Comparison of ENCODE assay signal across 8 mouse cellular contexts in genomic region chr8:94983881-94984516, GRCm38 (mm10). TPM values are rescaled to one million over a fixed set of nuclear protein-coding genes. Genes with fewer than 3 reads are reported as not detected.
DNase-seq lines count a peak whose midpoint lies in the region; ATAC-seq and TF ChIP-seq lines count a peak whose summit lies in the region.

No protein-coding gene starts in this region.

- H3K36me3 ChIP-seq in forebrain, postnatal 0 days (ENCODE audit: insufficient read depth), result no peaks in the 10 kb centered on the region
- no peaks in the 10 kb centered on the region for H3K36me3 ChIP-seq in hindbrain, embryonic 14.5 days (replicated peaks; ENCODE audit: control insufficient read depth, insufficient read depth)
- H3K36me3 ChIP-seq in limb, embryonic 11.5 days (ENCODE audit: control insufficient read depth, insufficient read depth, low read length), result no peaks in the 10 kb centered on the region; the same call in 1 of the 2 replicates
- H3K36me3 ChIP-seq in midbrain, embryonic 14.5 days (ENCODE audit: control insufficient read depth, insufficient read depth, low read length), result no peaks in the 10 kb centered on the region

- H3K9ac ChIP-seq in forebrain, postnatal 0 days, result peak overlapping the region; percentile 0; the same call in 1 of the 2 replicates
- H3K9ac ChIP-seq in hindbrain, embryonic 14.5 days, result peak overlapping the region; percentile 35
- no peak overlapping the region for H3K9ac ChIP-seq in limb, embryonic 11.5 days (ENCODE audit: low read length)
- H3K9ac ChIP-seq in midbrain, embryonic 14.5 days (replicated peaks; ENCODE audit: low read length), result no peak overlapping the region; the same call in 1 of the 2 replicates

- peak overlapping the region; percentile 92 for H3K27ac ChIP-seq in gastrocnemius, adult 2 months
- peak overlapping the region; percentile 70 for H3K27ac ChIP-seq in bone marrow, adult 2 months (ENCODE audit: control insufficient read depth, insufficient read depth, low read depth, low read length, poor library complexity)
- H3K27ac ChIP-seq in forebrain, postnatal 0 days (ENCODE audit: low read depth, low read length), result peak overlapping the region; percentile 54
- H3K27ac ChIP-seq in hindbrain, embryonic 14.5 days, result peak overlapping the region; percentile 66
- no peak overlapping the region for H3K27ac ChIP-seq in limb, embryonic 11.5 days (replicated peaks; ENCODE audit: low read depth, low read length)
- peak overlapping the region; percentile 63 for H3K27ac ChIP-seq in midbrain, embryonic 14.5 days (replicated peaks; ENCODE audit: low read depth, low read length)

- no peaks in the 10 kb centered on the region for H3K27me3 ChIP-seq in forebrain, postnatal 0 days (ENCODE audit: insufficient read depth, low read length)
- no peaks in the 10 kb centered on the region for H3K27me3 ChIP-seq in hindbrain, embryonic 14.5 days (ENCODE audit: control insufficient read depth, insufficient read depth, low read length)
- H3K27me3 ChIP-seq in limb, embryonic 11.5 days (ENCODE audit: control insufficient read depth, insufficient read depth, low read length), result 0 out of 2 replicates have a peak, but pooled peaks cover 1% of the 10 kb centered on the region
- no peaks in the 10 kb centered on the region for H3K27me3 ChIP-seq in midbrain, embryonic 14.5 days (ENCODE audit: control insufficient read depth, insufficient read depth, low read length)

- H3K9me3 ChIP-seq in forebrain, postnatal 0 days (ENCODE audit: low read length), result no peaks in the 10 kb centered on the region
- H3K9me3 ChIP-seq in hindbrain, embryonic 14.5 days (ENCODE audit: control insufficient read depth, low read length), result no peaks in the 10 kb centered on the region
- no peaks in the 10 kb centered on the region for H3K9me3 ChIP-seq in limb, embryonic 11.5 days (ENCODE audit: control insufficient read depth, low read length)
- H3K9me3 ChIP-seq in midbrain, embryonic 14.5 days (ENCODE audit: control insufficient read depth, low read length), result no peaks in the 10 kb centered on the region

- peak overlapping the region; percentile 27 for H3K4me2 ChIP-seq in forebrain, postnatal 0 days (ENCODE audit: low read depth)
- peak overlapping the region; percentile 21 for H3K4me2 ChIP-seq in hindbrain, embryonic 14.5 days (replicated peaks)
- peak overlapping the region; percentile 1; the same call in 1 of the 2 replicates for H3K4me2 ChIP-seq in limb, embryonic 11.5 days (ENCODE audit: low read depth, severe bottlenecking)
- peak overlapping the region; percentile 32 for H3K4me2 ChIP-seq in midbrain, embryonic 14.5 days (ENCODE audit: low read length)

- intact Hi-C loops in gastrocnemius, adult 2 months (cut with DNase I), result loop anchor here (2.0 kb wide), 1 partner anchor 15 kb away; no protein-coding TSS in a partner anchor

- peak overlapping the region; percentile 73 for H3K4me3 ChIP-seq in gastrocnemius, adult 2 months
- H3K4me3 ChIP-seq in bone marrow, adult 2 months (replicated peaks; ENCODE audit: control insufficient read depth, low read depth, low read length), result peak overlapping the region; percentile 50
- no peak overlapping the region for H3K4me3 ChIP-seq in forebrain, postnatal 0 days (ENCODE audit: low read depth, low read length)
- H3K4me3 ChIP-seq in hindbrain, embryonic 14.5 days (replicated peaks; ENCODE audit: low read length), result no peak overlapping the region
- no peak overlapping the region for H3K4me3 ChIP-seq in limb, embryonic 11.5 days (ENCODE audit: low read depth, low read length)
- no peak overlapping the region for H3K4me3 ChIP-seq in midbrain, embryonic 14.5 days (replicated peaks; ENCODE audit: low read depth, low read length)

- peaks cover 6% of the 10 kb centered on the region for H3K4me1 ChIP-seq in bone marrow, adult 2 months (ENCODE audit: control insufficient read depth, insufficient read depth, low read length)
- H3K4me1 ChIP-seq in forebrain, postnatal 0 days (ENCODE audit: insufficient read depth), result peaks cover 35% of the 10 kb centered on the region
- H3K4me1 ChIP-seq in hindbrain, embryonic 14.5 days (replicated peaks; ENCODE audit: control insufficient read depth, insufficient read depth, low read length), result peaks cover 51% of the 10 kb centered on the region
- H3K4me1 ChIP-seq in limb, embryonic 11.5 days (ENCODE audit: control insufficient read depth, insufficient read depth, low read length), result peaks cover 6% of the 10 kb centered on the region; the same call in 1 of the 2 replicates
- H3K4me1 ChIP-seq in midbrain, embryonic 14.5 days (ENCODE audit: control insufficient read depth, insufficient read depth, low read length), result peaks cover 52% of the 10 kb centered on the region

- peak; percentile 38; the same call in 1 of the 2 replicates for TF ChIP-seq POLR2A in bone marrow, adult 2 months (IDR thresholded peaks at IDR 0.05; ENCODE audit: borderline replicate concordance, control insufficient read depth, low read depth, low read length)

- ATAC-seq in forebrain, postnatal 0 days, result peak; percentile 74
- peak; percentile 75 for ATAC-seq in hindbrain, embryonic 14.5 days (ENCODE audit: low FRiP score)
- peak; percentile 49 for ATAC-seq in limb, embryonic 11.5 days (ENCODE audit: insufficient number of reproducible peaks, low FRiP score, low TSS enrichment, low read depth)
- ATAC-seq in midbrain, embryonic 14.5 days (ENCODE audit: low FRiP score, low TSS enrichment), result peak; percentile 58

- DNase-seq in gastrocnemius, adult 2 months, result peak; percentile 55
- no peak for DNase-seq in gastrocnemius, postnatal 4 days (ENCODE audit: low spot score in 2 of 2)
- DNase-seq in forebrain, postnatal 0 days, result peak; percentile 65
- DNase-seq in hindbrain, embryonic 14.5 days (ENCODE audit: low spot score), result peak; percentile 49
- no peak for DNase-seq in limb, embryonic 11.5 days (ENCODE audit: low spot score)
- DNase-seq in midbrain, embryonic 14.5 days, result peak; percentile 80
- DNase-seq in T-cell, adult 2 months (ENCODE audit: low spot score), result no peak

- no peak for TF ChIP-seq CTCF in gastrocnemius, adult 2 months (IDR thresholded peaks at IDR 0.05)
- no peak for TF ChIP-seq CTCF in bone marrow, adult 2 months (IDR thresholded peaks at IDR 0.05; ENCODE audit: control insufficient read depth, insufficient read depth, low read length)
- no peak for TF ChIP-seq CTCF in forebrain, postnatal 0 days (IDR thresholded peaks at IDR 0.05; ENCODE audit: low read depth)

- 5% methylated on average over 10 of the region's 10 CpGs for WGBS in bone marrow, adult 2 months
- 10% methylated on average over 10 of the region's 10 CpGs for WGBS in forebrain, postnatal 0 days
- 9% methylated on average over 10 of the region's 10 CpGs for WGBS in hindbrain, embryonic 14.5 days
- WGBS in limb, embryonic 11.5 days, result 33% methylated on average over 10 of the region's 10 CpGs
- 7% methylated on average over 10 of the region's 10 CpGs for WGBS in midbrain, embryonic 14.5 days

RNA-seq across cellular contexts. Expression of gene Adgrg1, which starts 9.4 kb away (rescaled TPM):
- total RNA-seq in gastrocnemius, adult 2 months (2021), result 10 to 100 TPM; 20.7 to 27.4 TPM
- 10 to 100 TPM in 1 of 2 experiments, 1 to 10 TPM in 1; 9.6 to 10.0 TPM for total RNA-seq in gastrocnemius, postnatal 4 days (2021)
- polyA plus RNA-seq in bone marrow, adult 2 months (2011; ENCODE audit: insufficient read depth, insufficient read length, low replicate concordance, missing spikeins), result 30.1 and 41.3 TPM in 2 replicates
- 107 and 188 TPM in 2 replicates for total RNA-seq in forebrain, postnatal 0 days (2014; rRNA removed)
- 79.8 and 101 TPM in 2 replicates for polyA plus RNA-seq in forebrain, postnatal 0 days (2015; fragmentation: Nextera tagmentation; extraction: Ambion mirVana)
- 115 and 123 TPM in 2 replicates for polyA plus RNA-seq in hindbrain, embryonic 14.5 days (2014; fragmentation: Nextera tagmentation; extraction: Ambion mirVana)
- 10.6 and 11.1 TPM in 2 replicates for polyA plus RNA-seq in limb, embryonic 11.5 days (2014; fragmentation: Nextera tagmentation; extraction: Ambion mirVana)
- polyA plus RNA-seq in midbrain, embryonic 14.5 days (2014; fragmentation: Nextera tagmentation; extraction: Ambion mirVana), result 112 and 165 TPM in 2 replicates

RNA-seq across cellular contexts. Expression of gene Adgrg3, which starts 33.5 kb away (rescaled TPM):
- total RNA-seq in gastrocnemius, adult 2 months (2021), result under 1 TPM; 0.28 to 0.43 TPM
- 1 to 10 TPM in 1 of 2 experiments, under 1 TPM in 1; 0.96 to 1.4 TPM for total RNA-seq in gastrocnemius, postnatal 4 days (2021)
- polyA plus RNA-seq in bone marrow, adult 2 months (2011; ENCODE audit: insufficient read depth, insufficient read length, low replicate concordance, missing spikeins), result 18.7 and 63.0 TPM in 2 replicates
- 0.67 and 1.2 TPM in 2 replicates for total RNA-seq in forebrain, postnatal 0 days (2014; rRNA removed)
- 0.47 and 0.69 TPM in 2 replicates for polyA plus RNA-seq in forebrain, postnatal 0 days (2015; fragmentation: Nextera tagmentation; extraction: Ambion mirVana)
- 1.1 and 1.2 TPM in 2 replicates for polyA plus RNA-seq in hindbrain, embryonic 14.5 days (2014; fragmentation: Nextera tagmentation; extraction: Ambion mirVana)
- polyA plus RNA-seq in limb, embryonic 11.5 days (2014; fragmentation: Nextera tagmentation; extraction: Ambion mirVana), result 2.7 and 3.8 TPM in 2 replicates
- polyA plus RNA-seq in midbrain, embryonic 14.5 days (2014; fragmentation: Nextera tagmentation; extraction: Ambion mirVana), result 0.24 and 1.3 TPM in 2 replicates

Comparison
In these comparisons a context has a peak if more than half of its experiments do, and no peak if none do; other contexts are left out.
1. DNase-seq: peak in gastrocnemius, adult 2 months (single experiment), forebrain, postnatal 0 days (single experiment), hindbrain, embryonic 14.5 days (single experiment) and midbrain, embryonic 14.5 days (single experiment); none in gastrocnemius, postnatal 4 days (0 of 2), limb, embryonic 11.5 days (single experiment) and T-cell, adult 2 months (single experiment).
2. H3K4me3 ChIP-seq: peak in gastrocnemius, adult 2 months (single experiment) and bone marrow, adult 2 months (single experiment); none in forebrain, postnatal 0 days (single experiment), hindbrain, embryonic 14.5 days (single experiment), limb, embryonic 11.5 days (single experiment) and midbrain, embryonic 14.5 days (single experiment).
3. H3K9ac ChIP-seq: peak in forebrain, postnatal 0 days (single experiment) and hindbrain, embryonic 14.5 days (single experiment); none in limb, embryonic 11.5 days (single experiment) and midbrain, embryonic 14.5 days (single experiment).
4. Peak in every context shown above with its lines, with median percentiles within 50 percentile points of each other: ATAC-seq and H3K4me2 ChIP-seq.